Mouse (Mus musculus): ENCODE results near the gene Cux2.

DNA sequence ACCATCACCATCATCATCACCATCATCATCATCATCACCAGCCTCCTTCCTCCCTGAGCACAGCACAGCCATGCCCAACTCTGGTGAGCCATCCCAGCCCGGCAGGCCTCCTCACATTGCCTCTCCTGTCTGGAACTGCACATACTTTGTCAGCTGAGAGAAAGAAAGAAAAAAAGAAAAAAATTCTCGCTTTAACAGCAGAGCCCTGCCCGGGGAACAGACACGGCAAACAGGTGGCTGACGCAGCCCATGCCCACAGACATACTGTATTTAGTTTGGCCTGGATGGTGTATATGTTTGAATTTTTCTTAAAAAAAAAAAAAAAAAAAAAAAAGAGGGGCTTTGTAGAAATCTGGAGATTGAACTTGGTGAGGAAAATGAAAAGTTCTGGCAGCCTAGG, 82.4 kb downstream of the Cux2 start:
- no peak for TF ChIP-seq GATA1 (IDR thresholded peaks at IDR 0.05; ENCODE audit: borderline replicate concordance, low read length)
- TF ChIP-seq FLI1 (IDR thresholded peaks at IDR 0.05; ENCODE audit: low read length) = no peak
